Comparison of ENCODE assay signal across 21 mouse cellular contexts in the genomic region with DNA sequence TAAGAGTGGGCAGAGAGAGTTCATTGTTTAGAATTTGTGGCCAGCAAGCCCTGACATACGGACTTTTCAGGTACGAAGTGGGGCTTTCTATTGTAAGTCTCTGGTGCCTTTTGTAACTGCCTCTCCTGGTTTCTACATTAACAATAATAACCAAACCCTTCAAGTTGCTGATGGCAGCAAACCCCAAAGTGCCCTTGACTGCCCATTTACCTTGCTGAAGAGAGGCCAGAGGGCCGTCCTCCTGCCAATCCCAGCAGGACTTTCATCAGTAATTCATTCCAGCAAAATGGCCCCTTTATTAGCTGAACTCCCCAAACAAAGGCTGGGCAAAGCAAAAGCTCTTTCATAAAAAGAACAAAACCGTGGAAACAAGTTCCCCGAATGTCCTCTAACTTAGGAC. TPM values are rescaled to one million over a fixed set of nuclear protein-coding genes. Genes with fewer than 3 reads are reported as not detected.
DNase-seq lines count a peak whose midpoint lies in the region; ATAC-seq lines count a peak whose summit lies in the region.
"Had no signal": no experiment of that assay in that cellular context is flagged by ENCODE, and none has a peak within 500 bp of the region (broad histone marks: within the 10 kb centered on the region; RNA-seq: fewer than 3 reads in every experiment).

No protein-coding gene starts in this region.

- H3K4me3 ChIP-seq in kidney, embryonic 14.5 days (ENCODE audit: low read length): no peak overlapping the region
- H3K4me3 ChIP-seq in embryonic facial prominence, embryonic 10.5 days: no peak overlapping the region
- H3K4me3 ChIP-seq: forebrain, embryonic 15.5 days; hindbrain, embryonic 12.5 days; limb, embryonic 15.5 days; liver, embryonic 15.5 days; megakaryocyte, embryonic 14.5 days; midbrain, embryonic 15.5 days; neural tube, embryonic 15.5 days had no signal

- DNase-seq in kidney, adult 9 months: peak; percentile 79
- no peak for DNase-seq in embryonic facial prominence, embryonic 10.5 days (ENCODE audit: low spot score)
- DNase-seq in kidney, postnatal 10 days: peak; percentile 44
- DNase-seq in lung, postnatal 14 days: peak; percentile 44
- DNase-seq in spleen, adult 12 weeks (ENCODE audit: low spot score): no peak
- no peak for DNase-seq in testis, postnatal 14 days (ENCODE audit: low spot score)
- DNase-seq: cerebellum, adult 11 months; cerebellum, postnatal 14 days; embryo, embryonic 11 days; heart, postnatal 14 days had no signal

- peaks cover 12% of the 10 kb centered on the region; the same call in 1 of the 2 replicates for H3K4me1 ChIP-seq in kidney, embryonic 14.5 days (ENCODE audit: control insufficient read depth, insufficient read depth, low read length)
- H3K4me1 ChIP-seq in embryonic facial prominence, embryonic 10.5 days: peaks cover 31% of the 10 kb centered on the region

- H3K9me3 ChIP-seq in kidney, embryonic 14.5 days (ENCODE audit: control insufficient read depth, low read length): peaks cover 6% of the 10 kb centered on the region; the same call in 1 of the 2 replicates
- H3K9me3 ChIP-seq in embryonic facial prominence, embryonic 10.5 days: peaks cover under 1% of the 10 kb centered on the region; the same call in 1 of the 2 replicates
- H3K9me3 ChIP-seq: forebrain, embryonic 15.5 days; hindbrain, embryonic 12.5 days; limb, embryonic 15.5 days; liver, embryonic 15.5 days; neural tube, embryonic 15.5 days had no signal

- H3K4me2 ChIP-seq in kidney, embryonic 14.5 days (replicated peaks; ENCODE audit: low read depth, low read length): no peak overlapping the region
- H3K4me2 ChIP-seq: forebrain, embryonic 15.5 days; heart, embryonic 11.5 days; hindbrain, embryonic 12.5 days; limb, embryonic 15.5 days; liver, embryonic 15.5 days; midbrain, embryonic 15.5 days; neural tube, embryonic 15.5 days had no signal

- H3K27me3 ChIP-seq in kidney, embryonic 14.5 days (ENCODE audit: control insufficient read depth, insufficient read depth, low read length): no peaks in the 10 kb centered on the region
- no peaks in the 10 kb centered on the region for H3K27me3 ChIP-seq in embryonic facial prominence, embryonic 10.5 days (replicated peaks; ENCODE audit: low read depth, poor library complexity, severe bottlenecking)
- H3K27me3 ChIP-seq: forebrain, embryonic 15.5 days; hindbrain, embryonic 12.5 days; limb, embryonic 15.5 days; liver, embryonic 15.5 days; megakaryocyte, embryonic 14.5 days; midbrain, embryonic 15.5 days; neural tube, embryonic 15.5 days had no signal

- no peak overlapping the region for H3K27ac ChIP-seq in kidney, embryonic 14.5 days (ENCODE audit: low read depth, low read length)
- peak overlapping the region; percentile 40; the same call in 1 of the 2 replicates for H3K27ac ChIP-seq in embryonic facial prominence, embryonic 10.5 days (replicated peaks)
- H3K27ac ChIP-seq: forebrain, embryonic 15.5 days; hindbrain, embryonic 12.5 days; limb, embryonic 15.5 days; liver, embryonic 15.5 days; midbrain, embryonic 15.5 days; neural tube, embryonic 15.5 days had no signal

- ATAC-seq in kidney, embryonic 14.5 days (ENCODE audit: low FRiP score, low TSS enrichment): no peak
- no peak for ATAC-seq in cerebellum, adult (ENCODE audit: insufficient number of reproducible peaks, low FRiP score, low TSS enrichment)
- ATAC-seq: forebrain, embryonic 15.5 days; inflammation-experienced regulatory T-cells, adult 6 months; midbrain, embryonic 15.5 days had no signal

- 78% methylated on average over 5 of the region's 5 CpGs for WGBS in kidney, embryonic 14.5 days
- 53% methylated on average over 5 of the region's 5 CpGs for WGBS in embryonic facial prominence, embryonic 10.5 days

- H3K36me3 ChIP-seq in kidney, embryonic 14.5 days (ENCODE audit: control insufficient read depth, insufficient read depth, low read length): peaks cover 7% of the 10 kb centered on the region
- H3K36me3 ChIP-seq in embryonic facial prominence, embryonic 10.5 days (replicated peaks): peaks cover 37% of the 10 kb centered on the region

- H3K9ac ChIP-seq in kidney, embryonic 14.5 days (ENCODE audit: low read depth, low read length): no peak overlapping the region
- H3K9ac ChIP-seq: forebrain, embryonic 15.5 days; hindbrain, embryonic 12.5 days; limb, embryonic 15.5 days; liver, embryonic 15.5 days; midbrain, embryonic 15.5 days; neural tube, embryonic 15.5 days had no signal

RNA-seq across cellular contexts. Expression of a gene that starts 58.0 kb away (rescaled TPM):
- polyA plus RNA-seq in kidney, embryonic 14.5 days (2014; fragmentation: Nextera tagmentation; extraction: Ambion mirVana): 45.1 and 57.3 TPM in 2 replicates
- 53.4 and 56.2 TPM in 2 replicates for polyA plus RNA-seq in embryonic facial prominence, embryonic 10.5 days (2016; fragmentation: Nextera tagmentation; extraction: Ambion mirVana)

Comparison
In these comparisons a context has a peak if more than half of its experiments do, and no peak if none do; other contexts are left out.
1. DNase-seq: peak in kidney, adult 9 months (single experiment), kidney, postnatal 10 days (single experiment) and lung, postnatal 14 days (single experiment); none in embryonic facial prominence, embryonic 10.5 days (single experiment), spleen, adult 12 weeks (single experiment) and testis, postnatal 14 days (single experiment).